Mouse (Mus musculus) layer of hippocampus, postnatal 25 days (tissue): ENCODE measurements around the gene Basp1. TPM values are rescaled to one million over a fixed set of nuclear protein-coding genes. Genes with fewer than 3 reads are reported as not detected.
"Not testable (repeated sequence)": the region's sequence is repeated elsewhere in the genome, so short reads cannot be mapped to it uniquely, and the experiment has no call there.

Experiments used
- DNase-seq, 2 experiments: peaks; one replicate each; pipeline ENCODE4 v3.0.0; 2022; ENCODE audit warnings: mixed read lengths in 2 of 2, low spot score in 1 of 2; ENCODE audit errors: extremely low spot score in 1 of 2
- total RNA-seq, 2 experiments: library from RNA; stranded (reverse); gene quantifications; 2 replicates each; pipeline ENCODE4 v1.2.3; 2021

Basp1 gene
- 100 to 1,000 TPM; 666 to 703 TPM for total RNA-seq

GRCm38 (mm10) chr15:25413378-25413901 is at the start of gene Basp1:
Gene Basp1 (minus strand): TSS chr15:25413764.
- DNase-seq, result peak; percentile 67 to 72

DNA sequence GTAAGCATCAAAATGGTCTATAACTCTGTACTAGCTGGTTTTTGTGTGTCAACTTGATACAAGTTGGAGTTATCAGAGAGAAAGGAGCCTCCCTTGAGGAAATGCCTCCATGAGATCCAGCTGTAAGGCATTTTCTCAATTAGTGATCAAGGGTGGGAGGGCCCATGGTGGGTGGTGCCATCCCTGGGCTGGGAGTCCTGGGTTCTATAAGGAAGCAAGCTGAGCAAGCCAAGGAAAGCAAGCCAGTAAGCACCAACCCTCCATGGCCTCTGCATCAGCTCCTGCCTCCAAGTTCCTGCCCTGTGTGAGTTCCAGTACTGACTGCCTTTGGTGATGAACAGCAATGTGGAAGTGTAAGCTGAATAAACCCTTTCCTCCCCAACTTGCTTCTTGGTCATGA is 49.5 kb upstream of the Basp1 start:
- not testable (repeated sequence) for DNase-seq

GRCm38 (mm10) chr15:25462056-25462762 is 48.6 kb upstream of the Basp1 start:
- DNase-seq, result no peak

DNA sequence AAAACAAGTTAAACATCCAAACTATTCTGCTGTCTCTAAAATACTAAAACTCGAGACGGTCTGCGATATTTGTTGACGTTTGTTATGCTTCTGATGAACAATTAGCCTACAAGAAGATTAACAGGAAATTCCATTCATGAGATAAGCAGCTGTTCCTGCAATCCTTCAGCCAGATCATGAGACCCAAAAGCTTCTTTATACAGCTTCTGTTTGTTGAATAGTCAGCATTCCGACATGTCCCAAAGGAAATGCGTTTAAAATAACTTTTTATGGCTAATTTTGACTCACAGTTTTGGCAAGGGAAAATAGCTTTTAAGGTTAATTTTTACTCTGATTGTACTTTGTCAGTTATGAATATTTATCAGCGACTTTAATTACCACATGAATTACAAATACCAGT is 46.3 kb upstream of the Basp1 start:
- DNase-seq, result no peak

GRCm38 (mm10) chr15:25457421-25457820 is 43.9 kb upstream of the Basp1 start:
- no peak for DNase-seq

DNA sequence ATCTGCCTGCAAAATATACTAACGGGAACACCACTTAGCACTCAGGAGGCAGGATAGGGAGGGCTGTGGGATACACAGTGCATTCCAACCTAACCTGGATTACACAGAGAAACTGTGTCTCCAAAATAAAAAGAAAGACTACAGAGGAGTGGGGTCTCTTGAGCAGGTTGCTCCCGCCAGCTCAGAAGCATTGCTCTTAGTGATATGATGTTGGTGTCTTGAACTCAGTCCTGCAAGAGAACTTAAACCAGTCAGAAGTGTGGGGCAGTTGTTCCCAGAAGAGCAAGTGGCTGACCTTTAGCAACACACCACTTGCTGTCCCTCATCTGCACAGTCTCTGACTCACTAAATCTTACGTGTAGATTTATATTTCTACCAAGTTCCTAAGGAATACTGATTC is 40.0 kb upstream of the Basp1 start:
- DNase-seq, result no peak

DNA sequence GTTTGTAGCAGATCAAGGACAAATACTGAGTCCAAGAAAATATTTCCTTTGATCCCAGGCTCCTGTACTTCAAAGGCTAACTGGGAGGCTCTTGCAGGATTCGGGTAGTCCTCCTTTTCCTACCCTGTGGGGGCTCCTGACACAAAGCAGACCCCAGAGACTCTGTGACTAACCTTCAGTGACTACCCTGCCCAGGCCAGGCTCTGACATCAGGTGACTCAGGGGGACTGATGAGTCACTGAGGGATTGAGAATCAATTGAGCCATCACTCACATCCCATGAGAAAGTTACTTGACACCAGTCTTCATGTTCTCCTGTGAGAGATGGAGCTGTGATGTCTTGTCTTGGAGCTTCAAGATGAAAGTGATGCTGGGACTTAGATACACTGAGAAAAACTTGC is 35.8 kb upstream of the Basp1 start:
- DNase-seq, result no peak

- no peak for DNase-seq
Measured at GRCm38 (mm10) chr15:25448703-25449340, 35.3 kb upstream of the Basp1 start.

DNA sequence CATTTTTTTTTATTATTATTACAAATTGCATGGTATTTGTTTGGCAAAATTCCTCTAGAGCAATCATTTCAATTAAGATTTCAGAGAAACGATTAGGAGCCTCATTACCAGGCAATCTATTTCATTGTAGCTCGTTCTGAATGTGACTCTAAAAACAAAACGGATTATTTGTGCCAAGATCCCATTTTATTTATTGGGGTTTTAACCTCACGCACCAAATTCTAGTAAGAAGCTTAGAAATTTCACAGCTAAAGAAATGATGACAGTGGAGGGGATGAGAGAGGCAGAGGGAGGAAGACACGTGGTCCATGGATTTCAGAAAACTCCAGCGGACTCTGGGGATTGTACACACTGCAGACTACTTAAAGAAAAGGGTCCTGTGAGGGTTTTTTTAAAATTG is 33.6 kb upstream of the Basp1 start:
- no peak for DNase-seq

GRCm38 (mm10) chr15:25446155-25446487 is 32.6 kb upstream of the Basp1 start:
- no peak for DNase-seq

DNA sequence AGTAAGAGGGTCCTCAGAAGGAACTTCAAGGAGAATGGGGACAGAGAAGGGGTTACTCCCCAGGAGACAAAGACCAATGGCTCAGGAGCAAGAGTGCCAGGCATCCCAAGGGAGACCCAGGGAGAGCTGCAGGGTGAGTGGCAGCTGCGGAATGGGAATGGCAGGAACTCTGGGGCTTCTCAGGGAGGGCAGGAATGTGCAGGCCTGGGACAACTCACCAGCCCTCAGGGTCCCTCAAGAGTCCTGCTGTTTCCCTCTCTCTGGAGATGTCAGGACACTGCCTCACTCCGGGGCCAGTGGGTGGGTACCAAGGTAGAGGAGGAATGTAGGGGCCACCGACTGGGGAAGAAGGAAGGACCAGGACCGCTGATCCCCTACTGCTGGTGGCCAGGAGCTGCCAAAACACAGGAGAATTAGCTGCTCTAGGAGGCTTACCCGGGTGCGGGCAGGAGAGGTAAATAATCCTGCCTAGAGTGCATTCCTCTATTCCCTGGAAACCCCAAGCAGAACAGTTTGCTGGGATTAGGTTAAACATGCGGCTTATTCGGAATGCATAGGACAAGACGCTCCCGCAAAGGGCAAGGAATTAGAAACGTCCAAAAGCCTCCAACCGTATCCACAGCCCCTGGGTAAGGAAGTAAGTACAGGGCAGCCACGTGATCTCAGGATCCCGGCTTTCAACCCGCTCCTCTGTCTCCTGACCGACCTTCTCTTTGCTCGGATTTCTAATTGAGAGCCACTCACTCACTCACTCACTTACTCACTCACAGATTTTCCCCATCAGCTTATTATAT is 32.0 kb upstream of the Basp1 start:
- DNase-seq, result no peak

- no peak for DNase-seq
Measured at GRCm38 (mm10) chr15:25444208-25444607, 30.6 kb upstream of the Basp1 start.

- DNase-seq, result no peak
Measured at GRCm38 (mm10) chr15:25443140-25443790, 29.7 kb upstream of the Basp1 start.

GRCm38 (mm10) chr15:25441868-25442185 is 28.3 kb upstream of the Basp1 start:
- no peak for DNase-seq

- peak in 1 of 2 experiments; percentile 82 for DNase-seq
Measured at GRCm38 (mm10) chr15:25440991-25441867, 27.7 kb upstream of the Basp1 start.

- no peak for DNase-seq
Measured at GRCm38 (mm10) chr15:25440317-25440716, 26.8 kb upstream of the Basp1 start.

DNA sequence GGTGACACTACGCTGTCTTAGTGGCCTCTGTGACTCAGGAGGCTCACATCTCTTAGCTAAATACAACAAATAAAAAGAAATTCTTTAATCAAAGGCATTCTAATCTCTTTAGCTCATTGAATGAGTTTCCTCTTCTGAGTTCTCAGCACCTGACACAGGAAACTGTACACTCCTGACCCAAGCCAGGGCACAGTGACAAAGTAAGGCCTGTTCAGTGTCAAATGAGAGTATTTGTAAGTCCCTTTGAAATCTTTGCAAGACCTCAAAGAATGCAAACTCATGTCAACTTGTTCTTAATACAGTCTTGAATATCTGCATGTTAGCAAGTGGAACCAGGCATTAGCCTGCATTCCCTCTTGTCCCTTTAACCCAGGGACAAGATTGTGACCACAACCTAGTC is 18.8 kb upstream of the Basp1 start:
- no peak for DNase-seq

- no peak for DNase-seq
Measured at GRCm38 (mm10) chr15:25430167-25430566, 16.6 kb upstream of the Basp1 start.

GRCm38 (mm10) chr15:25429007-25429406 is 15.4 kb upstream of the Basp1 start:
- DNase-seq, result no peak

GRCm38 (mm10) chr15:25428551-25428950 is 15.0 kb upstream of the Basp1 start:
- DNase-seq, result no peak
